Mouse (Mus musculus) heart, adult 2 months (tissue): ENCODE measurements at regions not wholly inside any gene's neighbourhood (a gene's known extent, or its start where the extent isn't known, plus 50 kb on each side); places are given as distances from the start of the nearest gene placed in this dataset.
A peak's percentile ranks its signal among the peaks of the same experiment; 100 is the strongest.

Experiments
- DNase-seq, 2 experiments: peaks; one replicate each; pipeline ENCODE4 v3.0.0; 2021
- H3K27ac ChIP-seq: fragments of 200-600 bp; 2 replicates; pipeline ENCODE4 v1.8.1; 2022
- H3K27me3 ChIP-seq: fragments of 200-500 bp; 2 replicates; pipeline ENCODE4 v1.6.1; 2012; ENCODE audit warnings: mild to moderate bottlenecking, low read length, inconsistent platforms, mixed read lengths; ENCODE audit not compliant: control insufficient read depth, insufficient read depth
- H3K36me3 ChIP-seq: fragments of 200-500 bp; 2 replicates; pipeline ENCODE4 v1.6.1; 2012; ENCODE audit warnings: low read length, inconsistent platforms; ENCODE audit not compliant: control insufficient read depth, insufficient read depth
- H3K4me1 ChIP-seq: fragments of 200-500 bp; 2 replicates; pipeline ENCODE4 v1.6.1; 2011; ENCODE audit warnings: low read length; ENCODE audit not compliant: control insufficient read depth, insufficient read depth
- H3K4me3 ChIP-seq: fragments of 200-600 bp; 2 replicates; pipeline ENCODE4 v1.8.1; 2022
- H3K79me2 ChIP-seq: fragments of 200-500 bp; replicated peaks from 2 replicates; pipeline ENCODE4 v1.6.1; 2012; ENCODE audit warnings: mild to moderate bottlenecking, inconsistent platforms, low read length, moderate library complexity, mixed read lengths; ENCODE audit not compliant: control insufficient read depth, insufficient read depth
- H3K9ac ChIP-seq: fragments of 200-500 bp; 2 replicates; pipeline ENCODE4 v1.6.1; 2012; ENCODE audit warnings: low read depth, mild to moderate bottlenecking, control low read depth, inconsistent platforms, low read length, mixed read lengths
- CTCF ChIP-seq: fragments of 200-600 bp; IDR thresholded peaks from 2 replicates; pipeline ENCODE4 v1.8.1; 2022; ENCODE audit warnings: antibody characterized with exemption, mild to moderate bottlenecking, moderate library complexity
- EP300 ChIP-seq: fragments of 200-500 bp; IDR thresholded peaks from 2 replicates; pipeline ENCODE4 v1.6.1; 2011; ENCODE audit warnings: low read depth, low read length, control low read depth; ENCODE audit not compliant: insufficient read depth
- POLR2A ChIP-seq: fragments of 200-500 bp; IDR thresholded peaks from 2 replicates; pipeline ENCODE4 v1.6.1; 2011; ENCODE audit warnings: mild to moderate bottlenecking, low read depth, low read length, control low read depth; ENCODE audit not compliant: insufficient read depth
- whole genome bisulfite sequencing: fragments of 180-500 bp; shearing (Covaris S2); methylation state at CpG from one replicate; pipeline ENCODE4 v1.1.7; 2018; 5-methylcytosine and 5-hydroxymethylcytosine counted together
- intact Hi-C: fragments of 180-260 bp; cut with DNase I; formaldehyde crosslinking; loops from one replicate; pipeline ENCODE4 v1.15.1; 2025

GRCm38 (mm10) chr14:58607734-58608133 lies 535.0 kb downstream of the 1700129C05Rik start:
- Histone ChIP-seq H3K36me3 (no peaks in the 10 kb centered on the region), H3K4me1 (no peaks in the 10 kb centered on the region), H3K27ac (no peak overlapping the region), H3K4me3 (no peak overlapping the region), H3K9ac (no peak overlapping the region), H3K27me3 (no peaks in the 10 kb centered on the region), H3K79me2 (no peaks in the 10 kb centered on the region)
- DNase-seq: peak; percentile 27 to 42
- TF ChIP-seq CTCF (no peak), EP300 (no peak), POLR2A (no peak)
- intact Hi-C loops: loop anchor here (10.0 kb wide), 1 partner anchor 573 kb away; no protein-coding TSS in a partner anchor
- WGBS: 30% methylated on average over 2 of the region's 2 CpGs

GRCm38 (mm10) chr14:58605529-58605928 lies 535.2 kb downstream of the Fgf9 start:
- intact Hi-C loops: loop anchor here (10.0 kb wide), 1 partner anchor 571 kb away; no protein-coding TSS in a partner anchor
- no peaks in the 10 kb centered on the region for H3K79me2 ChIP-seq
- TF ChIP-seq CTCF: peak; percentile 39
- no peak for TF ChIP-seq POLR2A
- H3K36me3 ChIP-seq: no peaks in the 10 kb centered on the region
- WGBS: 42% methylated on average over 4 of the region's 4 CpGs
- no peaks in the 10 kb centered on the region for H3K4me1 ChIP-seq
- H3K9ac ChIP-seq: no peak overlapping the region
- no peaks in the 10 kb centered on the region for H3K27me3 ChIP-seq
- DNase-seq: no peak
- no peak overlapping the region for H3K4me3 ChIP-seq
- no peak overlapping the region for H3K27ac ChIP-seq

GRCm38 (mm10) chr14:58598867-58599266 lies 528.5 kb downstream of the Fgf9 start:
- no peak for DNase-seq
- Histone ChIP-seq H3K27me3 (no peaks in the 10 kb centered on the region), H3K36me3 (no peaks in the 10 kb centered on the region), H3K4me1 (no peaks in the 10 kb centered on the region), H3K9ac (no peak overlapping the region), H3K27ac (no peak overlapping the region), H3K79me2 (no peaks in the 10 kb centered on the region), H3K4me3 (no peak overlapping the region)
- intact Hi-C loops: no loop called here
- 75% methylated on average over 3 of the region's 3 CpGs for WGBS
- TF ChIP-seq EP300 (no peak), CTCF (no peak), POLR2A (no peak)

- 46% methylated on average over 2 of the region's 2 CpGs for WGBS
- TF ChIP-seq POLR2A (no peak), CTCF (no peak), EP300 (no peak)
Measured at GRCm38 (mm10) chr14:58597810-58598209, 527.5 kb downstream of the Fgf9 start.

GRCm38 (mm10) chr14:58596936-58597335 lies 526.6 kb downstream of the Fgf9 start:
- no peaks in the 10 kb centered on the region for H3K36me3 ChIP-seq
- intact Hi-C loops: no loop called here
- no peak overlapping the region for H3K27ac ChIP-seq
- no peak for TF ChIP-seq CTCF
- TF ChIP-seq POLR2A: no peak
- no peak for TF ChIP-seq EP300
- H3K4me1 ChIP-seq: no peaks in the 10 kb centered on the region
- no peak overlapping the region for H3K9ac ChIP-seq
- WGBS: 92% methylated on average over 2 of the region's 2 CpGs
- H3K79me2 ChIP-seq: no peaks in the 10 kb centered on the region
- no peak overlapping the region for H3K4me3 ChIP-seq
- no peak for DNase-seq
- H3K27me3 ChIP-seq: no peaks in the 10 kb centered on the region

More at GRCm38 (mm10) chr14:58597810-58598209, 527.5 kb downstream of the Fgf9 start:
- Histone ChIP-seq H3K27me3 (no peaks in the 10 kb centered on the region), H3K27ac (no peak overlapping the region), H3K79me2 (no peaks in the 10 kb centered on the region), H3K36me3 (no peaks in the 10 kb centered on the region), H3K9ac (no peak overlapping the region), H3K4me3 (no peak overlapping the region), H3K4me1 (no peaks in the 10 kb centered on the region)
- DNase-seq: no peak
- intact Hi-C loops: no loop called here

GRCm38 (mm10) chr14:58581806-58582205 lies 511.5 kb downstream of the Fgf9 start:
- H3K27me3 ChIP-seq: no peaks in the 10 kb centered on the region
- H3K4me3 ChIP-seq: no peak overlapping the region
- TF ChIP-seq POLR2A: no peak
- TF ChIP-seq EP300: no peak
- no peak for TF ChIP-seq CTCF
- WGBS: 86% methylated on average over 5 of the region's 5 CpGs
- H3K9ac ChIP-seq: no peak overlapping the region
- no peaks in the 10 kb centered on the region for H3K36me3 ChIP-seq
- DNase-seq: no peak
- intact Hi-C loops: no loop called here
- H3K79me2 ChIP-seq: no peaks in the 10 kb centered on the region
- no peak overlapping the region for H3K27ac ChIP-seq
- H3K4me1 ChIP-seq: no peaks in the 10 kb centered on the region
